Mouse (Mus musculus) MEL (cell line): ENCODE results near the gene Gnaz. TPM values are rescaled to one million over a fixed set of nuclear protein-coding genes. Genes with fewer than 3 reads are reported as not detected.

Source experiments
- DNase-seq: peaks from one replicate; pipeline ENCODE4 v3.0.0; 2011; ENCODE audit warnings: low read depth, low spot score
- H3K27ac ChIP-seq: 2 replicates; pipeline ENCODE4 v1.5.1; 2012; ENCODE audit warnings: low read depth, mild to moderate bottlenecking, control low read depth, low read length, moderate library complexity; ENCODE audit not compliant: control insufficient read depth
- H3K27me3 ChIP-seq, 2 experiments: fragments of 150-350 bp in 1 of 2; sonication (generic) in 1 of 2; 2 replicates each; pipeline ENCODE4 v1.6.1; 2012; ENCODE audit warnings: low read length in 2 of 2, mild to moderate bottlenecking in 2 of 2, improper control_type of control experiment in 1 of 2, moderate library complexity in 1 of 2; ENCODE audit not compliant: insufficient read depth in 2 of 2, control insufficient read depth in 1 of 2
- H3K36me3 ChIP-seq, 2 experiments: 2 replicates each; pipeline ENCODE4 v1.6.1; 2012 to 2014; ENCODE audit warnings: low read length in 2 of 2, improper control_type of control experiment in 1 of 2, inconsistent platforms in 1 of 2, mild to moderate bottlenecking in 1 of 2; ENCODE audit not compliant: insufficient read depth in 2 of 2, control insufficient read depth in 1 of 2
- H3K4me1 ChIP-seq, 2 experiments: fragments of 150-350 bp in 1 of 2; sonication (generic) in 1 of 2; 2 replicates each; pipeline ENCODE4 v1.6.1; 2012; ENCODE audit warnings: low read length in 2 of 2, improper control_type of control experiment in 1 of 2, mild to moderate bottlenecking in 1 of 2; ENCODE audit not compliant: insufficient read depth in 2 of 2, control insufficient read depth in 1 of 2
- H3K4me3 ChIP-seq, 2 experiments: fragments of 150-350 bp in 1 of 2; sonication (generic) in 1 of 2; 2 replicates each; pipeline ENCODE4 v1.5.1; 2012; ENCODE audit warnings: low read depth in 2 of 2, low read length in 2 of 2, mild to moderate bottlenecking in 2 of 2, moderate library complexity in 2 of 2, control low read depth in 1 of 2, improper control_type of control experiment in 1 of 2; ENCODE audit not compliant: control insufficient read depth in 1 of 2, insufficient read depth in 1 of 2
- H3K79me2 ChIP-seq: 2 replicates; pipeline ENCODE4 v1.6.1; 2012; ENCODE audit warnings: mild to moderate bottlenecking, low read length, moderate library complexity; ENCODE audit not compliant: control insufficient read depth, poor library complexity, insufficient read depth
- H3K9ac ChIP-seq: 2 replicates; pipeline ENCODE4 v1.6.1; 2012; ENCODE audit warnings: low read depth, mild to moderate bottlenecking, control low read depth, low read length, moderate library complexity; ENCODE audit not compliant: control insufficient read depth, poor library complexity, severe bottlenecking
- H3K9me3 ChIP-seq: fragments of 150-350 bp; sonication (generic); replicated peaks from 2 replicates; pipeline ENCODE4 v1.6.1; 2012; ENCODE audit warnings: mild to moderate bottlenecking, low read length, improper control_type of control experiment, moderate library complexity; ENCODE audit not compliant: insufficient read depth
- CHD1 ChIP-seq: IDR thresholded peaks from 2 replicates; pipeline ENCODE4 v1.6.1; 2012; ENCODE audit warnings: low read depth, mild to moderate bottlenecking, inconsistent platforms, low read length, improper control_type of control experiment
- CHD2 ChIP-seq: IDR thresholded peaks from 2 replicates; pipeline ENCODE4 v1.6.1; 2011; ENCODE audit warnings: low read length, improper control_type of control experiment
- ELF1 ChIP-seq: IDR thresholded peaks from 2 replicates; pipeline ENCODE4 v1.6.1; 2014; ENCODE audit warnings: low read depth, mild to moderate bottlenecking, inconsistent platforms, low read length, improper control_type of control experiment, moderate library complexity
- EP300 ChIP-seq, 2 experiments: IDR thresholded peaks; 2 replicates each; pipeline ENCODE4 v1.6.1; 2011; ENCODE audit warnings: improper control_type of control experiment in 2 of 2, low read length in 2 of 2, low read depth in 1 of 2, mild to moderate bottlenecking in 1 of 2
- ETS1 ChIP-seq: IDR thresholded peaks from 2 replicates; pipeline ENCODE4 v1.6.1; 2012; ENCODE audit warnings: low read depth, mild to moderate bottlenecking, inconsistent platforms, low read length, improper control_type of control experiment, moderate library complexity
- MAFK ChIP-seq: IDR thresholded peaks from 2 replicates; pipeline ENCODE4 v1.6.1; 2011; ENCODE audit warnings: low read depth, mild to moderate bottlenecking, low read length, improper control_type of control experiment, borderline replicate concordance
- MEF2A ChIP-seq: IDR thresholded peaks from 2 replicates; pipeline ENCODE4 v1.6.1; 2014; ENCODE audit warnings: low read depth, mild to moderate bottlenecking, inconsistent platforms, low read length, improper control_type of control experiment; ENCODE audit not compliant: poor library complexity, insufficient replicate concordance, severe bottlenecking; ENCODE audit errors: extremely low read depth
- MYC ChIP-seq: IDR thresholded peaks from 2 replicates; pipeline ENCODE4 v1.6.1; 2011; ENCODE audit warnings: low read depth, mild to moderate bottlenecking, low read length, improper control_type of control experiment, moderate library complexity
- POLR2A ChIP-seq, 2 experiments: IDR thresholded peaks; 2 replicates each; pipeline ENCODE4 v1.6.1; 2011 to 2012; ENCODE audit warnings: low read length in 2 of 2, mild to moderate bottlenecking in 2 of 2, control low read depth in 1 of 2, improper control_type of control experiment in 1 of 2, low read depth in 1 of 2, moderate library complexity in 1 of 2; ENCODE audit not compliant: control insufficient read depth in 1 of 2, insufficient read depth in 1 of 2, poor library complexity in 1 of 2
- POLR2AphosphoS5 ChIP-seq: IDR thresholded peaks from 2 replicates; pipeline ENCODE4 v1.6.1; 2012; ENCODE audit warnings: low read depth, borderline replicate concordance, mild to moderate bottlenecking, inconsistent platforms, low read length, moderate library complexity, mixed read lengths
- TAL1 ChIP-seq: IDR thresholded peaks from 2 replicates; pipeline ENCODE4 v1.6.1; 2012; ENCODE audit warnings: mild to moderate bottlenecking, inconsistent platforms, low read length, moderate library complexity, mixed read lengths
- TBP ChIP-seq: IDR thresholded peaks from 2 replicates; pipeline ENCODE4 v1.8.0; 2011; ENCODE audit warnings: low read depth, low read length, improper control_type of control experiment
- TCF12 ChIP-seq: IDR thresholded peaks from 2 replicates; pipeline ENCODE4 v1.6.1; 2014; ENCODE audit warnings: low read depth, mild to moderate bottlenecking, inconsistent platforms, low read length, improper control_type of control experiment, moderate library complexity
- UBTF ChIP-seq: IDR thresholded peaks from 2 replicates; pipeline ENCODE4 v1.6.1; 2012; ENCODE audit warnings: low read depth, mild to moderate bottlenecking, inconsistent platforms, low read length, improper control_type of control experiment, moderate library complexity, borderline replicate concordance; ENCODE audit not compliant: insufficient read depth
- ZC3H11A ChIP-seq: IDR thresholded peaks from 2 replicates; pipeline ENCODE4 v1.6.1; 2012; ENCODE audit warnings: low read depth, mild to moderate bottlenecking, inconsistent platforms, low read length, improper control_type of control experiment
- ZMIZ1 ChIP-seq: IDR thresholded peaks from 2 replicates; pipeline ENCODE4 v1.6.1; 2012; ENCODE audit warnings: low read depth, mild to moderate bottlenecking, inconsistent platforms, low read length, improper control_type of control experiment, moderate library complexity
- ZNF384 ChIP-seq: IDR thresholded peaks from 2 replicates; pipeline ENCODE4 v1.6.1; 2012; ENCODE audit warnings: low read depth, mild to moderate bottlenecking, inconsistent platforms, low read length, improper control_type of control experiment
- polyA plus RNA-seq, 2 experiments: library from polyadenylated mRNA; stranded (reverse) in 1 of 2; unstranded in 1 of 2; fragments of >175 nt in 1 of 2; fragments of >200 nt in 1 of 2; gene quantifications; 2 replicates each; pipeline versions ENCODE4 v1.2.1 to v1.2.4; 2012; ENCODE audit warnings: low replicate concordance in 2 of 2, low read depth in 1 of 2; ENCODE audit not compliant: insufficient read length in 2 of 2, insufficient read depth in 1 of 2, missing spikeins in 1 of 2
- total RNA-seq: library from RNA; depleted of rRNA; stranded (reverse); fragments of 300-350 nt; gene quantifications from 2 replicates; pipeline ENCODE4 v1.2.3, GENCODE M21; 2012

Gnaz gene
- total and polyA plus RNA-seq, 3 experiments: not detected

- no peaks in the 10 kb centered on the region for H3K27me3 ChIP-seq
- no peak overlapping the region for H3K27ac ChIP-seq
- no peaks in the 10 kb centered on the region for H3K9me3 ChIP-seq
- H3K9ac ChIP-seq: no peak overlapping the region
- DNase-seq: no peak
- H3K4me3 ChIP-seq: no peak overlapping the region
- H3K36me3 ChIP-seq: no peaks in the 10 kb centered on the region
- no peaks in the 10 kb centered on the region for H3K79me2 ChIP-seq
- no peaks in the 10 kb centered on the region for H3K4me1 ChIP-seq
- no peak for TF ChIP-seq ZNF384
- no peak for TF ChIP-seq UBTF
- no peak for TF ChIP-seq TAL1
- no peak for TF ChIP-seq TBP
- TF ChIP-seq ZC3H11A: no peak
- TF ChIP-seq MEF2A: no peak
- no peak for TF ChIP-seq ZMIZ1
- no peak for TF ChIP-seq TCF12
- no peak for TF ChIP-seq ETS1
- TF ChIP-seq MYC: no peak
- TF ChIP-seq, all 39 proteins: peak for 0
Measured at GRCm38 (mm10) chr10:75053655-75054054, 86.7 kb downstream of the Gnaz start.

GRCm38 (mm10) chr10:75054125-75054524 lies 87.1 kb downstream of the Gnaz start:
- no peaks in the 10 kb centered on the region for H3K36me3 ChIP-seq
- no peak overlapping the region for H3K9ac ChIP-seq
- DNase-seq: no peak
- H3K4me3 ChIP-seq: no peak overlapping the region
- H3K27me3 ChIP-seq: no peaks in the 10 kb centered on the region
- H3K79me2 ChIP-seq: no peaks in the 10 kb centered on the region
- no peak for TF ChIP-seq CHD1
- no peak for TF ChIP-seq MAFK
- no peak for TF ChIP-seq POLR2A (IDR thresholded peaks at IDR 0.05; ENCODE audit: control insufficient read depth in 1 of 2, insufficient read depth in 1 of 2, low read depth in 1 of 2, low read length in 2 of 2, poor library complexity in 1 of 2)
- TF ChIP-seq ELF1: no peak
- no peak for TF ChIP-seq CHD2
- TF ChIP-seq ZNF384: no peak
- TF ChIP-seq EP300 (IDR thresholded peaks at IDR 0.05; ENCODE audit: low read depth in 1 of 2, low read length in 2 of 2): no peak
- H3K27ac ChIP-seq: no peak overlapping the region
- H3K4me1 ChIP-seq: no peaks in the 10 kb centered on the region
- no peaks in the 10 kb centered on the region for H3K9me3 ChIP-seq

- Histone ChIP-seq H3K27ac (no peak overlapping the region), H3K4me1 (no peaks in the 10 kb centered on the region), H3K4me3 (no peak overlapping the region), H3K36me3 (no peaks in the 10 kb centered on the region), H3K9ac (no peak overlapping the region), H3K79me2 (no peaks in the 10 kb centered on the region), H3K9me3 (no peaks in the 10 kb centered on the region), H3K27me3 (no peaks in the 10 kb centered on the region)
- TF ChIP-seq MEF2A (no peak), CHD2 (no peak), ZC3H11A (no peak), ELF1 (no peak), POLR2AphosphoS5 (no peak), POLR2A (IDR thresholded peaks at IDR 0.05; ENCODE audit: control insufficient read depth in 1 of 2, insufficient read depth in 1 of 2, low read depth in 1 of 2, low read length in 2 of 2, poor library complexity in 1 of 2) (no peak)
- DNase-seq: no peak
Measured at GRCm38 (mm10) chr10:75055672-75056071, 88.7 kb downstream of the Gnaz start.
